Mouse (Mus musculus): ENCODE results near the gene Iqch. TPM values are rescaled to one million over a fixed set of nuclear protein-coding genes. Genes with fewer than 3 reads are reported as not detected.

Iqch gene
- not detected for polyA plus RNA-seq (2014; fragmentation: Illumina TruSeq; extraction: RNeasy Lipid Tissue Mini Kit (QIAGEN cat#74804); ENCODE audit: low read depth, low replicate concordance)

GRCm38 (mm10) chr9:63602043-63602939 lies at the start of gene Iqch, which contains the start of gene Aagab:
Iqch (minus strand) TSS chr9:63602493.
Aagab (plus strand) TSS chr9:63602660.

DNA sequence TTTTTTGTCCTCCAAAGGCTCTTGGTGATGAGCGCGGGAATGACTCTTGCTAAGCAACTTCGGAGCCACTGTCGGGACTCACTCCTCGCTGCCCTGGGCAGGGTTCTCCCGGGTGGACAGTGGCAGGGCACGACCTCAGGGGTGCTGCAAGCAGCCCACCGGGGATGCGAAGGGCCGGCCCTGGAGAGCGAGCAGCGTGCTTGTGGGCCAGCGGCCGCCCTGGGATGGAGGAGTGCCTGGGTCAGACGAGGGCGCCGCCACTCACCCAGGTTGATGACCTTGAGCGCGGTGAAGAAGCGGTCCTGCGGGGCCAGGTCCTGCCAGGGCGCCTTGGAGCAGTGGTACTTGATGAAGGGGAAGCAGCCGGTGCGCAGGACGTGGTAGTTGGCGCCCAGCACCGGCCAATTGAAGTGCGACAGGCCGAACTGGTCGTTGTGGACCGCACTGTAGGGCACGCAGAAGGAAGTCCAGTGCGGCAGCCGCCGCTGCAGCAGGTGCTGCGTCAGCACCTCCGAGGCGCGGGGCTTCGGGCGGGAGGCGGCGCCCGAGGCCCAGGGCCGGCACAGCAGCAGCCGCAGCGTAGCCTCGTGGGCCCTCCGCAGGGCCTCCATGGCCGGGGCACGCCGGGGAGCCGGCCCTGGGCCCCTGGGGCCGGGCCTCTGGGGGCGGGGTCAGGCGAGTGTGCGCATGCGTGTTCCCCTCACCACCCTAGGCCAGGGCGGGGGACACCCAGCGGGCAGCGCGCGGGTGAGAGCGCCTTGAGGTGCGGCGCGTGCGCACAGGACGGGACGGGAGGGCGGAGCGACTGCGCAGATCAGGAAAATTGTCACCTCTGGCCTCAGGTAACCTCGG lies 203.5 kb downstream of the Iqch start, which contains the start of gene 2300009A05Rik:
TSS of gene 2300009A05Rik (minus strand) at position 636 of the 852 bp plus-strand sequence.

DNA sequence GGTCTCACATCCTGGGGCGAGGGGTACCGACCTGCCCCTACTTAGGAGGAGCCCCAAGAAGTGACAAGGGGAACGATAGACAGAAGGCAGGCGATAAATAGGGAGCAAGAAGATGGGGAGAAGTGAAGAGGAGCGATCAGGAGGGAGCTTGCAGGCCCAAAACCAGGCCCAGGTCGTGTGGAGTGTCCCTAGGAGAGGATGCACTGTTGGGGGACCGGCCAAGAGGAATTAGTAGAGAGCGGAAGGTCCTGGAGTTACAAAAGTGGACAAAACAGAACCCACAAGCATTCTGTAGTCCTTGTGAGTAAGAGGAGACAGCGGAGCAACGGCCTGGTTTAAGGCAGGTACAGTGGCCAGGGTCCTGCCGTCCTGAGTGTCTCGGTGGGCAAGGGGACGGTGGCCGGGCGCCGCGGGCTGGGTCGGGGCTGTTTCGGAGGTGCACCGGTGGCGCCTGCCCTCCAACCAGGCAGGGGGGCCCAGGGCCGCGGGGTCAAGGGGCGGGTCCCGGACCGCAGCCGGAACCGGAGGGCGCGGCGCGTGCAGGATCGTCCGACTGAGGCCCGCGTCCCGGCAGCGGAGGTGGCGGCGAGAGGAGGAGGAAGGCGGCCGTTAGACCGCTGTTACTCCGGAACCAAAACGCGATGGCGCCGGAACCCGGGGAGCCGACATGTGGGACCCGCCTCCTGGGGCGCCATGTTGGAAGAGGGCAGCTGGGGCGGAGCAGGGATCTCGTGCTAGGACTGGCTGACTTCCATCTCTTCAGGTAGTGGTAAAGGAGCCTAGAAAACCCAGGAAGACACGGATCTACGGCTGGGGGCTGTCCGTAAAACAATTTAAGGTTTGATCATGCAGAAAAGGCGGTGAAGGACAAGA lies 224.8 kb downstream of the Iqch start, which contains the start of gene Map2k5:
TSS of gene Map2k5 (minus strand) at position 633 of the 873 bp plus-strand sequence.

Other genes starting within 250 kb of the Iqch start
- gene Map2k5, start 224.6 kb downstream of the Iqch start, polyA plus RNA-seq (2014; fragmentation: Illumina TruSeq; extraction: RNeasy Lipid Tissue Mini Kit (QIAGEN cat#74804); ENCODE audit: low read depth, low replicate concordance) = 14.7 TPM
- 31.7 TPM for gene 2300009A05Rik, start 203.2 kb downstream of the Iqch start, polyA plus RNA-seq (2014; fragmentation: Illumina TruSeq; extraction: RNeasy Lipid Tissue Mini Kit (QIAGEN cat#74804); ENCODE audit: low read depth, low replicate concordance)
- 10.0 TPM for gene Aagab, start 167 bp upstream of the Iqch start, polyA plus RNA-seq (2014; fragmentation: Illumina TruSeq; extraction: RNeasy Lipid Tissue Mini Kit (QIAGEN cat#74804); ENCODE audit: low read depth, low replicate concordance)
- gene Smad3, start 155.5 kb upstream of the Iqch start, polyA plus RNA-seq (2014; fragmentation: Illumina TruSeq; extraction: RNeasy Lipid Tissue Mini Kit (QIAGEN cat#74804); ENCODE audit: low read depth, low replicate concordance) = 11.1 TPM